Comparison of ENCODE assay signal across 8 mouse cellular contexts in the genomic region with DNA sequence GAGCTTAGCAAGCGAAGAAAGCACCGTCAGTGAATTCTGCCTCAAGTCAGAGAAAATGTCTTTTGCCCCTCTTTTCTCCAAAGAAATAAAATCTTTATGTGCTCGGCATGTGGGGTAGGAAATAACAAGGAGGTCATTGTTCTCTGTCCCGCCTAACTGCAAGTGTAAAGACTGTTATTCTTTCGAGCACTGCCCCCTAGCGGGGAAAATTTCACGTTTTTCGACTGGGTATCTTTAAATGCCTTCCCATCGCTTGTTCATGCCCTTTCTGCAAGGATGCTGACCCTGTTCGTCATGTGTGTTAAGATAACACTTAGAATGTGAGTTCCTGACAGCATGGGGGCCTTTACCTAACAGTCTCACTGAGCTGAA. TPM values are rescaled to one million over a fixed set of nuclear protein-coding genes. Genes with fewer than 3 reads are reported as not detected.
A peak's percentile ranks its signal among the peaks of the same experiment; 100 is the strongest.
DNase-seq lines count a peak whose midpoint lies in the region; ATAC-seq and TF ChIP-seq lines count a peak whose summit lies in the region.

No protein-coding gene starts in this region.

- TF ChIP-seq CTCF in brain, embryonic 14.5 days (IDR thresholded peaks at IDR 0.05; ENCODE audit: borderline replicate concordance, extremely low read depth, insufficient read depth, insufficient read length): peak; percentile 74; the same call in 1 of the 2 replicates

- H3K9me3 ChIP-seq in heart, embryonic 12.5 days (replicated peaks): no peaks in the 10 kb centered on the region
- no peaks in the 10 kb centered on the region for H3K9me3 ChIP-seq in kidney, embryonic 15.5 days (replicated peaks)
- no peaks in the 10 kb centered on the region for H3K9me3 ChIP-seq in limb, embryonic 14.5 days (ENCODE audit: control insufficient read depth, low read length)
- H3K9me3 ChIP-seq in stomach, embryonic 15.5 days: no peaks in the 10 kb centered on the region

- whole genome bisulfite sequencing in heart, embryonic 12.5 days: 4% methylated on average over 10 of the region's 10 CpGs
- 3% methylated on average over 10 of the region's 10 CpGs for WGBS in kidney, embryonic 15.5 days
- 2% methylated on average over 10 of the region's 10 CpGs for WGBS in limb, embryonic 14.5 days
- 3% methylated on average over 10 of the region's 10 CpGs for WGBS in stomach, embryonic 15.5 days

- no peak overlapping the region for H3K4me3 ChIP-seq in heart, embryonic 12.5 days
- no peak overlapping the region for H3K4me3 ChIP-seq in kidney, embryonic 15.5 days (replicated peaks)
- H3K4me3 ChIP-seq in limb, embryonic 14.5 days (replicated peaks; ENCODE audit: low read length): no peak overlapping the region; the same call in 1 of the 2 replicates
- no peak overlapping the region for H3K4me3 ChIP-seq in stomach, embryonic 15.5 days (replicated peaks)

- peak; percentile 87 to 88 for DNase-seq in B cell, adult 2 months
- DNase-seq in brain, embryonic 14.5 days (ENCODE audit: low read depth): peak; percentile 96
- DNase-seq in limb, embryonic 14.5 days (ENCODE audit: low spot score): peak; percentile 97
- DNase-seq in natural killer cell, adult 2 months (ENCODE audit: low spot score in 2 of 2): peak; percentile 36 to 71

- peaks cover 10% of the 10 kb centered on the region for H3K4me1 ChIP-seq in heart, embryonic 12.5 days (replicated peaks)
- H3K4me1 ChIP-seq in kidney, embryonic 15.5 days: peaks cover 32% of the 10 kb centered on the region
- H3K4me1 ChIP-seq in limb, embryonic 14.5 days (ENCODE audit: control insufficient read depth, insufficient read depth, low read length): peaks cover 15% of the 10 kb centered on the region
- H3K4me1 ChIP-seq in stomach, embryonic 15.5 days: peaks cover 4% of the 10 kb centered on the region

- no peak overlapping the region for H3K27ac ChIP-seq in heart, embryonic 12.5 days (ENCODE audit: poor library complexity, severe bottlenecking)
- H3K27ac ChIP-seq in kidney, embryonic 15.5 days: no peak overlapping the region
- no peak overlapping the region; the same call in 1 of the 2 replicates for H3K27ac ChIP-seq in limb, embryonic 14.5 days (replicated peaks; ENCODE audit: low read depth, low read length)
- H3K27ac ChIP-seq in stomach, embryonic 15.5 days: no peak overlapping the region

- no peak overlapping the region for H3K9ac ChIP-seq in heart, embryonic 12.5 days
- no peak overlapping the region for H3K9ac ChIP-seq in kidney, embryonic 15.5 days
- H3K9ac ChIP-seq in limb, embryonic 14.5 days (ENCODE audit: low read depth, low read length, severe bottlenecking): no peak overlapping the region
- H3K9ac ChIP-seq in stomach, embryonic 15.5 days: no peak overlapping the region

- no peak overlapping the region for H3K4me2 ChIP-seq in heart, embryonic 12.5 days
- H3K4me2 ChIP-seq in kidney, embryonic 15.5 days: peak overlapping the region; percentile 35; the same call in 1 of the 2 replicates
- H3K4me2 ChIP-seq in limb, embryonic 14.5 days (replicated peaks; ENCODE audit: low read depth, low read length, severe bottlenecking): peak overlapping the region; percentile 30
- H3K4me2 ChIP-seq in stomach, embryonic 15.5 days: peak overlapping the region; percentile 35; the same call in 1 of the 2 replicates

- TF ChIP-seq POLR2A in brain, embryonic 14.5 days (IDR thresholded peaks at IDR 0.05; ENCODE audit: borderline replicate concordance, extremely low read depth, insufficient read depth, insufficient read length, poor library complexity, severe bottlenecking): no peak
- TF ChIP-seq POLR2A in limb, embryonic 14.5 days (IDR thresholded peaks at IDR 0.05; ENCODE audit: borderline replicate concordance, extremely low read depth, insufficient read depth, insufficient read length): no peak

- no peaks in the 10 kb centered on the region for H3K36me3 ChIP-seq in heart, embryonic 12.5 days
- no peaks in the 10 kb centered on the region for H3K36me3 ChIP-seq in kidney, embryonic 15.5 days
- no peaks in the 10 kb centered on the region for H3K36me3 ChIP-seq in limb, embryonic 14.5 days (ENCODE audit: control insufficient read depth, insufficient read depth, low read length)
- no peaks in the 10 kb centered on the region for H3K36me3 ChIP-seq in stomach, embryonic 15.5 days

- no peaks in the 10 kb centered on the region for H3K27me3 ChIP-seq in heart, embryonic 12.5 days (replicated peaks)
- peaks cover 3% of the 10 kb centered on the region; the same call in 1 of the 2 replicates for H3K27me3 ChIP-seq in kidney, embryonic 15.5 days
- H3K27me3 ChIP-seq in limb, embryonic 14.5 days (ENCODE audit: control insufficient read depth, insufficient read depth, low read length): no peaks in the 10 kb centered on the region
- H3K27me3 ChIP-seq in stomach, embryonic 15.5 days (replicated peaks): no peaks in the 10 kb centered on the region

- ATAC-seq in erythroid progenitor cell, adult 5-6 weeks (replicated peaks; ENCODE audit: low FRiP score, poor library complexity, severe bottlenecking): peak; percentile 65
- 0 out of 2 replicates have a peak, but pooled peaks have one; percentile 59 for ATAC-seq in heart, embryonic 12.5 days (ENCODE audit: insufficient number of reproducible peaks, low FRiP score)
- peak; percentile 62; the same call in 1 of the 2 replicates for ATAC-seq in kidney, embryonic 15.5 days (replicated peaks; ENCODE audit: low FRiP score)
- ATAC-seq in limb, embryonic 14.5 days (ENCODE audit: low FRiP score, low read depth): peak; percentile 87
- ATAC-seq in stomach, embryonic 15.5 days (ENCODE audit: insufficient read depth, low FRiP score, low read depth): peak; percentile 77; the same call in 1 of the 2 replicates

RNA-seq across cellular contexts. Expression of a gene that starts 47.0 kb away (rescaled TPM):
- polyA plus RNA-seq in brain, embryonic 14.5 days (2012; rRNA removed): 24.9 and 29.9 TPM in 2 replicates
- total RNA-seq in erythroid progenitor cell, adult 5-6 weeks (2015; ENCODE audit: low replicate concordance): 16.8 and 21.6 TPM in 2 replicates
- total RNA-seq in erythroid progenitor cell, adult 5-6 weeks (2017; ENCODE audit: low replicate concordance): 6.3 and 12.6 TPM in 2 replicates
- polyA plus RNA-seq in heart, embryonic 12.5 days (2016; fragmentation: Nextera tagmentation; extraction: Ambion mirVana): 29.8 and 32.8 TPM in 2 replicates
- 50.0 and 52.8 TPM in 2 replicates for polyA plus RNA-seq in kidney, embryonic 15.5 days (2015; fragmentation: Nextera tagmentation; extraction: Ambion mirVana)
- polyA plus RNA-seq in limb, embryonic 14.5 days (2012; rRNA removed): 20.1 and 29.6 TPM in 2 replicates
- polyA plus RNA-seq in limb, embryonic 14.5 days (2014; fragmentation: Nextera tagmentation; extraction: Ambion mirVana): 41.3 and 43.7 TPM in 2 replicates
- polyA plus RNA-seq in stomach, embryonic 15.5 days (2015; fragmentation: Nextera tagmentation; extraction: Ambion mirVana): 39.4 and 39.7 TPM in 2 replicates
